Mouse (Mus musculus) limb, embryonic 11.5 days (tissue): ENCODE measurements around the gene Gm10128. TPM values are rescaled to one million over a fixed set of nuclear protein-coding genes. Genes with fewer than 3 reads are reported as not detected.
"Not testable (repeated sequence)": the region's sequence is repeated elsewhere in the genome, so short reads cannot be mapped to it uniquely, and the experiment has no call there.

ENCODE experiments used
- ATAC-seq: fragments of 200-750 bp; cut with Nextera tagmentation; 2 replicates; pipeline ENCODE4 v1.8.0; 2017; ENCODE audit warnings: low read depth; ENCODE audit not compliant: insufficient number of reproducible peaks, low FRiP score, low TSS enrichment
- DNase-seq: peaks from one replicate; pipeline ENCODE4 v3.0.0-alpha.2; 2015; ENCODE audit warnings: low spot score
- H3K27ac ChIP-seq: fragments of 300-500 bp; sonication (generic); replicated peaks from 2 replicates; pipeline ENCODE4 v1.5.1; 2014; ENCODE audit warnings: low read depth, mild to moderate bottlenecking, low read length
- H3K27me3 ChIP-seq: fragments of 300-500 bp; sonication (generic); 2 replicates; pipeline ENCODE4 v1.6.1; 2014; ENCODE audit warnings: mild to moderate bottlenecking, low read length, mixed read lengths; ENCODE audit not compliant: control insufficient read depth, insufficient read depth
- H3K36me3 ChIP-seq: fragments of 300-500 bp; sonication (generic); 2 replicates; pipeline ENCODE4 v1.6.1; 2014; ENCODE audit warnings: mild to moderate bottlenecking, low read length, moderate library complexity, mixed read lengths; ENCODE audit not compliant: control insufficient read depth, insufficient read depth
- H3K4me1 ChIP-seq: fragments of 300-500 bp; sonication (generic); 2 replicates; pipeline ENCODE4 v1.6.1; 2014; ENCODE audit warnings: low read length, mixed read lengths; ENCODE audit not compliant: control insufficient read depth, insufficient read depth
- H3K4me2 ChIP-seq: fragments of 300-500 bp; sonication (generic); 2 replicates; pipeline ENCODE4 v1.6.1; 2014; ENCODE audit warnings: low read depth, mild to moderate bottlenecking, moderate library complexity; ENCODE audit not compliant: severe bottlenecking
- H3K4me3 ChIP-seq: fragments of 300-500 bp; sonication (generic); 2 replicates; pipeline ENCODE4 v1.5.1; 2014; ENCODE audit warnings: low read depth, low read length
- H3K9ac ChIP-seq: fragments of 300-500 bp; sonication (generic); 2 replicates; pipeline ENCODE4 v1.6.1; 2014; ENCODE audit warnings: mild to moderate bottlenecking, low read length
- H3K9me3 ChIP-seq: fragments of 300-500 bp; sonication (generic); 2 replicates; pipeline ENCODE4 v1.6.1; 2016; ENCODE audit warnings: low read length; ENCODE audit not compliant: control insufficient read depth
- WGBS: fragments of 180-500 bp; shearing (Covaris S2); extraction: QIAGEN DNeasy Blood & Tissue Kit; methylation state at CpG from one replicate; pipeline ENCODE4 v1.1.7; 2014; 5-methylcytosine and 5-hydroxymethylcytosine counted together
- polyA plus RNA-seq: library from polyadenylated mRNA; unstranded; fragments of >200 nt; fragmentation: Nextera tagmentation; extraction: Ambion mirVana; gene quantifications from 2 replicates; pipeline ENCODE4 v1.2.1, GENCODE M21; 2014

Gm10128 gene
- not detected in 2 replicates for polyA plus RNA-seq

GRCm38 (mm10) chr14:7643872-7644271 is at the start of gene Gm10128:
TSS of gene Gm10128 (minus strand) at chr14:7643972.
- not testable (repeated sequence) for H3K9ac ChIP-seq, H3K27me3 ChIP-seq, H3K27ac ChIP-seq, H3K4me3 ChIP-seq, H3K36me3 ChIP-seq, DNase-seq, H3K4me1 ChIP-seq, H3K4me2 ChIP-seq, H3K9me3 ChIP-seq, ATAC-seq
- WGBS = no CpG with 5 or more reads among the region's 2 CpGs

GRCm38 (mm10) chr14:7681170-7681569 is 37.4 kb upstream of the Gm10128 start:
- not testable (repeated sequence) for H3K9ac ChIP-seq, H3K4me3 ChIP-seq, H3K27me3 ChIP-seq, ATAC-seq, H3K4me1 ChIP-seq, H3K4me2 ChIP-seq, H3K27ac ChIP-seq, DNase-seq, H3K36me3 ChIP-seq, H3K9me3 ChIP-seq
- 66% methylated on average over 5 of the region's 5 CpGs for WGBS

GRCm38 (mm10) chr14:7662491-7662890 is 18.7 kb upstream of the Gm10128 start:
- not testable (repeated sequence) for H3K9me3 ChIP-seq, H3K4me2 ChIP-seq

GRCm38 (mm10) chr14:7658101-7659074 is 14.6 kb upstream of the Gm10128 start:
- ATAC-seq, H3K9me3 ChIP-seq, H3K36me3 ChIP-seq, H3K27ac ChIP-seq, H3K4me1 ChIP-seq, H3K9ac ChIP-seq, H3K27me3 ChIP-seq: not testable (repeated sequence)
- WGBS = under 1% methylated on average over 21 of the region's 76 CpGs
- Histone ChIP-seq H3K4me2 (peak overlapping the region; percentile 46), H3K4me3 (peak overlapping the region; percentile 24)
- peak; percentile 22 for DNase-seq

More at GRCm38 (mm10) chr14:7662491-7662890, 18.7 kb upstream of the Gm10128 start:
- WGBS = 71% methylated on average over 2 of the region's 2 CpGs
- not testable (repeated sequence) for H3K4me3 ChIP-seq, H3K36me3 ChIP-seq, H3K27ac ChIP-seq, H3K9ac ChIP-seq, ATAC-seq, DNase-seq, H3K27me3 ChIP-seq, H3K4me1 ChIP-seq

GRCm38 (mm10) chr14:7657456-7657855 is 13.7 kb upstream of the Gm10128 start:
- WGBS = 4% methylated on average over 7 of the region's 10 CpGs
- not testable (repeated sequence) for H3K9ac ChIP-seq, H3K4me3 ChIP-seq, H3K4me2 ChIP-seq, H3K27ac ChIP-seq, H3K27me3 ChIP-seq, H3K4me1 ChIP-seq, H3K9me3 ChIP-seq, DNase-seq, H3K36me3 ChIP-seq, ATAC-seq

- H3K9me3 ChIP-seq, H3K4me1 ChIP-seq, H3K27me3 ChIP-seq, H3K36me3 ChIP-seq, H3K4me3 ChIP-seq, H3K9ac ChIP-seq, H3K27ac ChIP-seq, H3K4me2 ChIP-seq, DNase-seq, ATAC-seq: not testable (repeated sequence)
- WGBS = no CpG with 5 or more reads among the region's 2 CpGs
Observed at GRCm38 (mm10) chr14:7595492-7595891, 48.3 kb downstream of the Gm10128 start, which contains the start of gene Gm10338. TSS of gene Gm10338 (minus strand) at chr14:7595592.

Other genes with a start within 250 kb of the Gm10128 start
- gene Gm3755, start 193.1 kb downstream of the Gm10128 start, polyA plus RNA-seq = not detected in 2 replicates
- gene Gm3752, start 160.2 kb downstream of the Gm10128 start, polyA plus RNA-seq = 1.2 and 1.9 TPM in 2 replicates
- gene Gm3558, start 75.4 kb downstream of the Gm10128 start, polyA plus RNA-seq = 0.57 and 1.0 TPM in 2 replicates
- gene Gm10338, start 48.4 kb downstream of the Gm10128 start, polyA plus RNA-seq = not detected in 2 replicates
- not detected in 2 replicates for gene Gm26661, start 147.6 kb upstream of the Gm10128 start, polyA plus RNA-seq
- gene Flnb, start 174.0 kb upstream of the Gm10128 start, polyA plus RNA-seq = 35.0 and 37.9 TPM in 2 replicates